Mouse (Mus musculus) adrenal gland, postnatal 36 days (tissue): ENCODE measurements at regions not wholly inside any gene's neighbourhood (a gene's known extent, or its start where the extent isn't known, plus 50 kb on each side); places are given as distances from the start of the nearest gene placed in this dataset.
A peak's percentile ranks its signal among the peaks of the same experiment; 100 is the strongest.

Experiments used
- DNase-seq, 2 experiments: peaks; one replicate each; pipeline ENCODE4 v3.0.0; 2021; ENCODE audit warnings: mixed read lengths in 1 of 2

- DNase-seq: no peak
Measured at GRCm38 (mm10) chr12:105898580-105899293, 111.3 kb upstream of the Vrk1 start.

- no peak for DNase-seq
Measured at GRCm38 (mm10) chr12:105899294-105899909, 110.6 kb upstream of the Vrk1 start.

GRCm38 (mm10) chr12:105900479-105900878 is 109.5 kb upstream of the Vrk1 start:
- DNase-seq: no peak

GRCm38 (mm10) chr12:105903072-105903471 is 107.0 kb upstream of the Vrk1 start:
- no peak for DNase-seq

GRCm38 (mm10) chr12:105906584-105906983 is 103.4 kb upstream of the Vrk1 start:
- peak; percentile 5 to 11 for DNase-seq

GRCm38 (mm10) chr12:105907851-105908620 is 102.0 kb upstream of the Vrk1 start:
- DNase-seq: no peak

GRCm38 (mm10) chr12:105911556-105911955 is 98.5 kb upstream of the Vrk1 start:
- DNase-seq: no peak

- no peak for DNase-seq
Measured at GRCm38 (mm10) chr12:105917388-105917963, 92.6 kb upstream of the Vrk1 start.

- DNase-seq: no peak
Measured at GRCm38 (mm10) chr12:105918775-105919174, 91.3 kb upstream of the Vrk1 start.

GRCm38 (mm10) chr12:105927210-105927609 is 82.8 kb upstream of the Vrk1 start:
- no peak for DNase-seq

GRCm38 (mm10) chr12:105929456-105929921 is 80.5 kb upstream of the Vrk1 start:
- DNase-seq: no peak

GRCm38 (mm10) chr12:105935441-105935880 is 74.6 kb upstream of the Vrk1 start:
- DNase-seq: peak in 1 of 2 experiments; percentile 28

GRCm38 (mm10) chr12:105936812-105937530 is 73.1 kb upstream of the Vrk1 start:
- DNase-seq: no peak

GRCm38 (mm10) chr12:105942136-105943076 is 67.6 kb upstream of the Vrk1 start:
- DNase-seq: no peak

- no peak for DNase-seq
Measured at GRCm38 (mm10) chr12:105943077-105943433, 67.0 kb upstream of the Vrk1 start.

GRCm38 (mm10) chr12:105947332-105947731 is 62.7 kb upstream of the Vrk1 start:
- DNase-seq: no peak

- DNase-seq: no peak
Measured at GRCm38 (mm10) chr12:105948322-105948721, 61.7 kb upstream of the Vrk1 start.

- DNase-seq: peak; percentile 39 to 63
Measured at GRCm38 (mm10) chr12:105955764-105956290, 54.2 kb upstream of the Vrk1 start.

- DNase-seq: no peak
Measured at GRCm38 (mm10) chr12:105959756-105960155, 50.3 kb upstream of the Vrk1 start.
